Mouse (Mus musculus): ENCODE results near the gene Vmn1r46.
"Not testable (repeated sequence)": the region's sequence is repeated elsewhere in the genome, so short reads cannot be mapped to it uniquely, and the experiment has no call there.

Vmn1r46 gene

GRCm38 (mm10) chr6:89969013-89969412 is at the start of gene Vmn1r46:
TSS of gene Vmn1r46 (plus strand) at chr6:89969313.
- DNase-seq (ENCODE audit: low spot score) = no peak

- DNase-seq (ENCODE audit: low spot score) = not testable (repeated sequence)
Measured at GRCm38 (mm10) chr6:89940498-89940897, 28.6 kb upstream of the Vmn1r46 start, which contains the start of gene Vmn1r45. TSS of gene Vmn1r45 (minus strand) at chr6:89940598.

- DNase-seq (ENCODE audit: low spot score) = no peak
Measured at GRCm38 (mm10) chr6:89940926-89941325, 28.2 kb upstream of the Vmn1r46 start.

GRCm38 (mm10) chr6:89953556-89953955 is 15.6 kb upstream of the Vmn1r46 start:
- no peak for DNase-seq (ENCODE audit: low spot score)

DNA sequence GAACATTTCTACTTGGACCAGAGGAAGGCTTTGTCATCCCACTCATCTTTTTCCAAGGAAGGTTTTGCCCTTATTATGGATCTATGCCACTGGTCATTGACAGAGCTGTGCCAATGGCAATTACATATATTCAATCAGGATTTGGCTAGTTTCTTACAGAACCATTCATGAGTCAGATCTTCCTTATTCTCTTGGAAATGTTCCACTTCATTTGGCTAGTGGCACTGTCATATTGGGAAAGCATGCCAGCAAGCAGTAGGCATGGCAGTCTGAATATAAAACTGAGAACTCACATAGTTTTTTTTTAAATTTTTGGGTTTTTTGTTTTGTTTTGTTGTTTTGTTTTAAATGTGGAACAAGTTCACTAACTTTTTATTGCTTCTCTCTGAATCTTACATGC is 2.8 kb upstream of the Vmn1r46 start:
- no peak for DNase-seq (ENCODE audit: low spot score)

DNA sequence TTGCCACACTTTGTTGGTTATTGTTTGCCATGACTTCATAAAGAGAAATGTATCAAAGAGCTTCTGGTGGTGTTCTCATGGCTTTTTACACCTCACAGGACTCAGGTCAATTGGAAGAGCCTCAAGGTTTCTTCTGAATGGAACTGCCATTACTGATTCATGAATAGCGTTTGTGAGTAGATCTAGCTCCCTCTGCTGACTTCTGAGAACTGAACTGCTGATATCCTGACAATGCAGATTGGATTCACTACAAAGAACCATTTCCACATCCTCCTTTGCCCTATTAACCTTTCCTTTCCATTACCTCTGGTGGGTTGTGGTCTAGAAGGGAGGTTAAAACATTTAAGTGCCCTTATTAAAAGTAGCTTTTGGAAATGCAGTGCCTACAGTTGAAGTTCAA is 16.9 kb downstream of the Vmn1r46 start:
- DNase-seq (ENCODE audit: low spot score) = no peak

DNA sequence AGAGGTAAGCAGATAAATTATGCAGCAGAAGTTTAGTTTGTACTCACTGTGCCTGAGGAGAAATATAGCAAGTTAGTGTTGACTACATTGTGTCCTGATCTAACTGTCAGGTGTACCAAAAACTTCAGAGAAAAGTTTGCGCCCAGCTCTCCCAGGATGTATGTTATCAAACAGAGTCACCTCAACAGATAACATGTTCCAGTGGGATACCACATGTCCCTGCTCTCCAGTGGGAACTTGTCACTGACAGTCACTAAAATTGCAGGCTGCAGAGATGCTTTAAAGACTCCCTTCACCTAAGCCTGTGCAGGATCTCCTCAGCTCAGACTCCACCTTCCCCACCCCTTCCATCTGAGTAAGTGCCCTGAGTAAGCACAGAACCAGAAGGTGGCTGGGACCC is 46.7 kb downstream of the Vmn1r46 start, which contains the start of gene Vmn1r47:
Gene Vmn1r47 (plus strand): TSS at position 301 of the 400 bp plus-strand sequence.
- DNase-seq (ENCODE audit: low spot score) = not testable (repeated sequence)

All from lung, postnatal 25 days (tissue).